Mouse (Mus musculus) intestine, postnatal 0 days (tissue): ENCODE results near the gene Ufc1. TPM values are rescaled to one million over a fixed set of nuclear protein-coding genes. Genes with fewer than 3 reads are reported as not detected.
A peak's percentile ranks its signal among the peaks of the same experiment; 100 is the strongest.

Experiments used
- ATAC-seq: fragments of 200-750 bp; cut with Nextera tagmentation; 2 replicates; pipeline ENCODE4 v1.8.0; 2017; ENCODE audit warnings: mild to moderate bottlenecking, moderate TSS enrichment, moderate library complexity
- H3K27ac ChIP-seq: fragments of 300-500 bp; sonication (generic); 2 replicates; pipeline ENCODE4 v1.5.1; 2014; ENCODE audit warnings: mild to moderate bottlenecking, low read depth, low read length, moderate library complexity
- H3K27me3 ChIP-seq: fragments of 300-500 bp; sonication (generic); replicated peaks from 2 replicates; pipeline ENCODE4 v1.6.1; 2014; ENCODE audit warnings: low read length, mixed read lengths; ENCODE audit not compliant: control insufficient read depth, insufficient read depth
- H3K36me3 ChIP-seq: fragments of 300-500 bp; sonication (generic); 2 replicates; pipeline ENCODE4 v1.6.1; 2014; ENCODE audit warnings: mild to moderate bottlenecking, moderate library complexity; ENCODE audit not compliant: control insufficient read depth, insufficient read depth
- H3K4me1 ChIP-seq: fragments of 300-500 bp; sonication (generic); replicated peaks from 2 replicates; pipeline ENCODE4 v1.6.1; 2014; ENCODE audit warnings: antibody characterized with exemption, low read length, mixed read lengths; ENCODE audit not compliant: control insufficient read depth, insufficient read depth
- H3K4me2 ChIP-seq: fragments of 300-500 bp; sonication (generic); replicated peaks from 2 replicates; pipeline ENCODE4 v1.6.1; 2014; ENCODE audit warnings: low read depth, mild to moderate bottlenecking, moderate library complexity
- H3K4me3 ChIP-seq: fragments of 300-500 bp; sonication (generic); 2 replicates; pipeline ENCODE4 v1.5.1; 2014; ENCODE audit warnings: low read depth, low read length
- H3K9ac ChIP-seq: fragments of 300-500 bp; sonication (generic); 2 replicates; pipeline ENCODE4 v1.6.1; 2014; ENCODE audit warnings: mild to moderate bottlenecking, low read depth, low read length
- H3K9me3 ChIP-seq: fragments of 300-500 bp; sonication (generic); 2 replicates; pipeline ENCODE4 v1.6.1; 2016; ENCODE audit warnings: mixed run types; ENCODE audit not compliant: control insufficient read depth
- CTCF ChIP-seq: sonication (generic); IDR thresholded peaks from 2 replicates; pipeline ENCODE4 v1.5.1; 2016; ENCODE audit warnings: low read depth, mild to moderate bottlenecking, control low read depth, antibody characterized with exemption, moderate library complexity
- whole genome bisulfite sequencing: fragments of 180-500 bp; shearing (Covaris S2); extraction: QIAGEN DNeasy Blood & Tissue Kit; methylation state at CpG from one replicate; pipeline ENCODE4 v1.1.7; 2014; 5-methylcytosine and 5-hydroxymethylcytosine counted together
- polyA plus RNA-seq: library from polyadenylated mRNA; unstranded; fragments of >200 nt; fragmentation: Nextera tagmentation; extraction: Ambion mirVana; gene quantifications from 2 replicates; pipeline ENCODE4 v1.2.1, GENCODE M21; 2015

Ufc1 gene
- polyA plus RNA-seq, 1 experiment from 2014 or later = 117 TPM

- Histone ChIP-seq H3K4me1 (0 out of 2 replicates have a peak, but pooled peaks cover 5% of the 10 kb centered on the region), H3K27ac (peak overlapping the region; percentile 41; the same call in 1 of the 2 replicates), H3K4me3 (no peak overlapping the region), H3K27me3 (no peaks in the 10 kb centered on the region), H3K4me2 (no peak overlapping the region), H3K9ac (no peak overlapping the region), H3K36me3 (peaks cover 72% of the 10 kb centered on the region), H3K9me3 (no peaks in the 10 kb centered on the region)
- TF ChIP-seq CTCF = no peak
- no peak for ATAC-seq
- WGBS = 88% methylated on average over 10 of the region's 10 CpGs
These were observed 53.9 kb downstream of the Ufc1 start for GRCm38 (mm10) chr1:171240911-171241310.

- Histone ChIP-seq H3K27ac (peak overlapping the region; percentile 41), H3K4me2 (0 out of 2 replicates have a peak overlapping the region, but pooled peaks have one; percentile 21), H3K36me3 (peaks cover 79% of the 10 kb centered on the region), H3K4me1 (no peaks in the 10 kb centered on the region), H3K4me3 (no peak overlapping the region), H3K9ac (no peak overlapping the region), H3K9me3 (no peaks in the 10 kb centered on the region), H3K27me3 (no peaks in the 10 kb centered on the region)
- TF ChIP-seq CTCF = no peak
- 67% methylated on average over 15 of the region's 15 CpGs for WGBS
- no peak for ATAC-seq
These were observed 54.7 kb downstream of the Ufc1 start for GRCm38 (mm10) chr1:171239992-171240744.

Other genes starting within 250 kb of the Ufc1 start
- gene Fcgr3, start 230.1 kb downstream of the Ufc1 start, polyA plus RNA-seq = 13.9 and 15.8 TPM in 2 replicates
- 1.9 and 2.9 TPM in 2 replicates for gene Cfap126, start 181.1 kb downstream of the Ufc1 start, polyA plus RNA-seq
- gene Sdhc, start 144.4 kb downstream of the Ufc1 start, polyA plus RNA-seq = 439 and 453 TPM in 2 replicates
- 0.80 and 1.1 TPM in 2 replicates for gene Mpz, start 144.3 kb downstream of the Ufc1 start, polyA plus RNA-seq
- gene Pcp4l1, start 98.8 kb downstream of the Ufc1 start, polyA plus RNA-seq = 29.1 and 29.9 TPM in 2 replicates
- 30.9 and 38.9 TPM in 2 replicates for gene Nr1i3, start 81.1 kb downstream of the Ufc1 start, polyA plus RNA-seq
- gene Tomm40l, start 72.5 kb downstream of the Ufc1 start, polyA plus RNA-seq = 14.7 and 16.5 TPM in 2 replicates
- gene Apoa2, start 70.0 kb downstream of the Ufc1 start, polyA plus RNA-seq = 9.2 and 14.1 TPM in 2 replicates
- gene Fcer1g, start 60.7 kb downstream of the Ufc1 start, polyA plus RNA-seq = 47.7 and 54.0 TPM in 2 replicates
- 2.0 and 2.8 TPM in 2 replicates for gene Adamts4, start 44.6 kb downstream of the Ufc1 start, polyA plus RNA-seq
- 249 and 255 TPM in 2 replicates for gene Ndufs2, start 43.6 kb downstream of the Ufc1 start, polyA plus RNA-seq
- 27.0 and 27.4 TPM in 2 replicates for gene B4galt3, start 24.7 kb downstream of the Ufc1 start, polyA plus RNA-seq
- gene Ppox, start 13.8 kb downstream of the Ufc1 start, polyA plus RNA-seq = 11.4 and 12.8 TPM in 2 replicates
- gene Usp21, start 7.0 kb downstream of the Ufc1 start, polyA plus RNA-seq = 20.4 and 21.7 TPM in 2 replicates
- gene Dedd, start 34.1 kb upstream of the Ufc1 start, polyA plus RNA-seq = 28.1 and 29.9 TPM in 2 replicates
- gene Nit1, start 50.6 kb upstream of the Ufc1 start, polyA plus RNA-seq = 60.1 and 66.5 TPM in 2 replicates
- 69.5 and 73.1 TPM in 2 replicates for gene Pfdn2, start 50.6 kb upstream of the Ufc1 start, polyA plus RNA-seq
- gene Klhdc9, start 65.8 kb upstream of the Ufc1 start, polyA plus RNA-seq = 0.48 and 0.82 TPM in 2 replicates
- 0.38 and 0.48 TPM in 2 replicates for gene Nectin4, start 75.1 kb upstream of the Ufc1 start, polyA plus RNA-seq
- gene Arhgap30, start 93.9 kb upstream of the Ufc1 start, polyA plus RNA-seq = 1.3 TPM in 2 replicates
- gene Usf1, start 116.3 kb upstream of the Ufc1 start, polyA plus RNA-seq = 35.1 and 36.5 TPM in 2 replicates
- 1.7 and 2.8 TPM in 2 replicates for gene Tstd1, start 123.8 kb upstream of the Ufc1 start, polyA plus RNA-seq
- 72.5 and 83.1 TPM in 2 replicates for gene F11r, start 142.5 kb upstream of the Ufc1 start, polyA plus RNA-seq
- gene Alyref2, start 208.5 kb upstream of the Ufc1 start, polyA plus RNA-seq = 15.4 and 16.1 TPM in 2 replicates
- 2.5 and 3.0 TPM in 2 replicates for gene Itln1, start 240.3 kb upstream of the Ufc1 start, polyA plus RNA-seq